Mouse (Mus musculus) limb, embryonic 11.5 days (tissue): Measurements from ENCODE around the gene Parp11. TPM values are rescaled to one million over a fixed set of nuclear protein-coding genes. Genes with fewer than 3 reads are reported as not detected.

Experiments used
- ATAC-seq: fragments of 200-750 bp; cut with Nextera tagmentation; 2 replicates; pipeline ENCODE4 v1.8.0; 2017; ENCODE audit warnings: low read depth; ENCODE audit not compliant: insufficient number of reproducible peaks, low FRiP score, low TSS enrichment
- DNase-seq: peaks from one replicate; pipeline ENCODE4 v3.0.0-alpha.2; 2015; ENCODE audit warnings: low spot score
- H3K27ac ChIP-seq: fragments of 300-500 bp; sonication (generic); replicated peaks from 2 replicates; pipeline ENCODE4 v1.5.1; 2014; ENCODE audit warnings: low read depth, mild to moderate bottlenecking, low read length
- H3K27me3 ChIP-seq: fragments of 300-500 bp; sonication (generic); 2 replicates; pipeline ENCODE4 v1.6.1; 2014; ENCODE audit warnings: mild to moderate bottlenecking, low read length, mixed read lengths; ENCODE audit not compliant: control insufficient read depth, insufficient read depth
- H3K36me3 ChIP-seq: fragments of 300-500 bp; sonication (generic); 2 replicates; pipeline ENCODE4 v1.6.1; 2014; ENCODE audit warnings: mild to moderate bottlenecking, low read length, moderate library complexity, mixed read lengths; ENCODE audit not compliant: control insufficient read depth, insufficient read depth
- H3K4me1 ChIP-seq: fragments of 300-500 bp; sonication (generic); 2 replicates; pipeline ENCODE4 v1.6.1; 2014; ENCODE audit warnings: low read length, mixed read lengths; ENCODE audit not compliant: control insufficient read depth, insufficient read depth
- H3K4me2 ChIP-seq: fragments of 300-500 bp; sonication (generic); 2 replicates; pipeline ENCODE4 v1.6.1; 2014; ENCODE audit warnings: low read depth, mild to moderate bottlenecking, moderate library complexity; ENCODE audit not compliant: severe bottlenecking
- H3K4me3 ChIP-seq: fragments of 300-500 bp; sonication (generic); 2 replicates; pipeline ENCODE4 v1.5.1; 2014; ENCODE audit warnings: low read depth, low read length
- H3K9ac ChIP-seq: fragments of 300-500 bp; sonication (generic); 2 replicates; pipeline ENCODE4 v1.6.1; 2014; ENCODE audit warnings: mild to moderate bottlenecking, low read length
- H3K9me3 ChIP-seq: fragments of 300-500 bp; sonication (generic); 2 replicates; pipeline ENCODE4 v1.6.1; 2016; ENCODE audit warnings: low read length; ENCODE audit not compliant: control insufficient read depth
- WGBS: fragments of 180-500 bp; shearing (Covaris S2); extraction: QIAGEN DNeasy Blood & Tissue Kit; methylation state at CpG from one replicate; pipeline ENCODE4 v1.1.7; 2014; 5-methylcytosine and 5-hydroxymethylcytosine counted together
- polyA plus RNA-seq: library from polyadenylated mRNA; unstranded; fragments of >200 nt; fragmentation: Nextera tagmentation; extraction: Ambion mirVana; gene quantifications from 2 replicates; pipeline ENCODE4 v1.2.1, GENCODE M21; 2014

Parp11 gene
- polyA plus RNA-seq, 1 experiment from 2014 or later: 34.4 TPM

- ATAC-seq (no peak), DNase-seq (no peak)
- Histone ChIP-seq H3K4me2 (no peak overlapping the region), H3K4me3 (no peak overlapping the region), H3K27ac (no peak overlapping the region), H3K36me3 (no peaks in the 10 kb centered on the region; the same call in 1 of the 2 replicates), H3K9ac (no peak overlapping the region), H3K9me3 (no peaks in the 10 kb centered on the region), H3K4me1 (no peaks in the 10 kb centered on the region; the same call in 1 of the 2 replicates), H3K27me3 (no peaks in the 10 kb centered on the region)
- 43% methylated on average over 21 of the region's 21 CpGs for WGBS
Measured at GRCm38 (mm10) chr6:127463273-127464001, 16.8 kb downstream of the Parp11 start.

- 90% methylated on average over 7 of the region's 7 CpGs for WGBS
- no peak overlapping the region for H3K9ac ChIP-seq
- H3K27ac ChIP-seq: no peak overlapping the region
- no peaks in the 10 kb centered on the region for H3K27me3 ChIP-seq
- H3K4me1 ChIP-seq: no peaks in the 10 kb centered on the region; the same call in 1 of the 2 replicates
- DNase-seq (no peak), ATAC-seq (no peak)
- H3K4me2 ChIP-seq: no peak overlapping the region
- no peaks in the 10 kb centered on the region for H3K9me3 ChIP-seq
- H3K36me3 ChIP-seq: no peaks in the 10 kb centered on the region; the same call in 1 of the 2 replicates
- H3K4me3 ChIP-seq: no peak overlapping the region
Measured at GRCm38 (mm10) chr6:127464523-127464922, 17.9 kb downstream of the Parp11 start.

GRCm38 (mm10) chr6:127466749-127467310, 20.2 kb downstream of the Parp11 start:
- H3K27me3 ChIP-seq: no peaks in the 10 kb centered on the region
- no peak overlapping the region for H3K4me3 ChIP-seq
- no peak overlapping the region for H3K4me2 ChIP-seq
- H3K9me3 ChIP-seq: no peaks in the 10 kb centered on the region
- WGBS: 59% methylated on average over 4 of the region's 4 CpGs
- H3K27ac ChIP-seq: no peak overlapping the region
- DNase-seq: no peak
- no peak overlapping the region for H3K9ac ChIP-seq
- H3K36me3 ChIP-seq: no peaks in the 10 kb centered on the region; the same call in 1 of the 2 replicates
- ATAC-seq: no peak
- H3K4me1 ChIP-seq: no peaks in the 10 kb centered on the region; the same call in 1 of the 2 replicates

- no peaks in the 10 kb centered on the region for H3K4me1 ChIP-seq
- DNase-seq: no peak
- H3K9ac ChIP-seq: no peak overlapping the region
- no peaks in the 10 kb centered on the region for H3K27me3 ChIP-seq
- WGBS: 86% methylated on average over 4 of the region's 4 CpGs
- H3K27ac ChIP-seq: no peak overlapping the region
- H3K4me3 ChIP-seq: no peak overlapping the region
- H3K36me3 ChIP-seq: no peaks in the 10 kb centered on the region; the same call in 1 of the 2 replicates
- no peak for ATAC-seq
- no peaks in the 10 kb centered on the region for H3K9me3 ChIP-seq
- H3K4me2 ChIP-seq: no peak overlapping the region
Measured at GRCm38 (mm10) chr6:127472078-127472477, 25.4 kb downstream of the Parp11 start.

GRCm38 (mm10) chr6:127473961-127474360, 27.3 kb downstream of the Parp11 start:
- DNase-seq: no peak
- H3K27me3 ChIP-seq: no peaks in the 10 kb centered on the region
- no peak overlapping the region for H3K4me2 ChIP-seq
- H3K27ac ChIP-seq: no peak overlapping the region
- no peak overlapping the region for H3K9ac ChIP-seq
- ATAC-seq: no peak
- no peaks in the 10 kb centered on the region for H3K4me1 ChIP-seq
- H3K36me3 ChIP-seq: no peaks in the 10 kb centered on the region
- no peak overlapping the region for H3K4me3 ChIP-seq
- 83% methylated on average over 8 of the region's 8 CpGs for WGBS
- no peaks in the 10 kb centered on the region for H3K9me3 ChIP-seq

- H3K9ac ChIP-seq: no peak overlapping the region
- ATAC-seq (no peak), DNase-seq (no peak)
- H3K36me3 ChIP-seq: no peaks in the 10 kb centered on the region
- 39% methylated on average over 3 of the region's 3 CpGs for WGBS
- H3K4me1 ChIP-seq: no peaks in the 10 kb centered on the region
- no peak overlapping the region for H3K4me2 ChIP-seq
- H3K27ac ChIP-seq: no peak overlapping the region
- no peaks in the 10 kb centered on the region for H3K27me3 ChIP-seq
- no peaks in the 10 kb centered on the region for H3K9me3 ChIP-seq
- H3K4me3 ChIP-seq: no peak overlapping the region
Measured at GRCm38 (mm10) chr6:127475231-127475630, 28.6 kb downstream of the Parp11 start.

GRCm38 (mm10) chr6:127491046-127491445, 44.4 kb downstream of the Parp11 start:
- no peak overlapping the region for H3K9ac ChIP-seq
- WGBS: 81% methylated on average over 6 of the region's 6 CpGs

GRCm38 (mm10) chr6:127492561-127492960, 45.9 kb downstream of the Parp11 start:
- no peak overlapping the region for H3K9ac ChIP-seq
- DNase-seq (no peak), ATAC-seq (no peak)
- peaks cover 8% of the 10 kb centered on the region; the same call in 1 of the 2 replicates for H3K4me1 ChIP-seq
- no peaks in the 10 kb centered on the region for H3K36me3 ChIP-seq
- WGBS: 84% methylated on average over 4 of the region's 4 CpGs
- H3K4me3 ChIP-seq: no peak overlapping the region
- H3K4me2 ChIP-seq: no peak overlapping the region
- no peak overlapping the region for H3K27ac ChIP-seq
- no peaks in the 10 kb centered on the region for H3K9me3 ChIP-seq
- no peaks in the 10 kb centered on the region for H3K27me3 ChIP-seq

More at GRCm38 (mm10) chr6:127491046-127491445, 44.4 kb downstream of the Parp11 start:
- no peak for DNase-seq
- Histone ChIP-seq H3K4me2 (no peak overlapping the region), H3K4me3 (no peak overlapping the region), H3K36me3 (no peaks in the 10 kb centered on the region), H3K9me3 (no peaks in the 10 kb centered on the region), H3K27ac (no peak overlapping the region), H3K4me1 (peaks cover 4% of the 10 kb centered on the region; the same call in 1 of the 2 replicates), H3K27me3 (no peaks in the 10 kb centered on the region)
- no peak for ATAC-seq
